Mouse (Mus musculus): ENCODE results near the gene Elmod3.

DNA sequence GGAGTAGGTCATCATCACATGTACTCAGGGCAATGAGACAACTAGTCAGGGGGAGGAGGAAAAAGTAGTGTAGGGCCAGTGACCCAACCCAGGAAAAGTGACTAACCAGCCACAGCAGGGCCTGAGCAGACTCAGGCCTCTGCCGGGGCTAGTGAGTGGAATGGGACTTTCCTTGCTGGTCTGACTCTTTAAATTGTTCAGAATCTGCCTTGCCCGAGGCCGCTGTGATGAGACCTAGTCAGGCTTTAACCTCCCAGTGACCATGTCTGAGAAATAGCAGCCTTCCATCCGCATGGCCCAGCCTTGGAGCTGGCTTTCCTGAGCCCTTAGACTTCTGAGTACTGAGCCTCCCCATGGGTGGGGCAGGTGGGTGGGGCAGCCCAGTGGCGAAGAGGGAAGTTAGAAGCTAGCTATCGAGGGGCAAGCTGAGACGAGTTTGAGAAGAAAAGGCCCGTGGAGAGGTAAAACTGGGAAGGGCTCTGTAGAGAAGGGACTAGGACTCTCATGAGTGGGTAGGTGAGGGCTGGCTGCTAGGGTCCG is 49.1 kb downstream of the Elmod3 start:
- no peak for TF ChIP-seq MYOG (IDR thresholded peaks at IDR 0.05; ENCODE audit: control insufficient read depth, extremely low read depth, insufficient read length)
- no peak for TF ChIP-seq CTCF (IDR thresholded peaks at IDR 0.05; ENCODE audit: control insufficient read depth, insufficient read depth, insufficient read length)

Data from C2C12 (cell line).